Mouse (Mus musculus) ES-E14 (cell line): ENCODE results near the gene Tsks. TPM values are rescaled to one million over a fixed set of nuclear protein-coding genes. Genes with fewer than 3 reads are reported as not detected.

ENCODE experiments used
- DNase-seq: peaks from one replicate; pipeline ENCODE4 v3.0.0-alpha.2; 2013; ENCODE audit warnings: low read depth, low spot score
- H3K27ac ChIP-seq: 2 replicates; pipeline ENCODE4 v1.5.1; 2012; ENCODE audit warnings: low read depth, mild to moderate bottlenecking, low read length, moderate library complexity, mixed read lengths; ENCODE audit not compliant: poor library complexity, insufficient read depth, severe bottlenecking
- H3K36me3 ChIP-seq: 2 replicates; pipeline ENCODE4 v1.6.1; 2012; ENCODE audit warnings: mild to moderate bottlenecking, low read length, moderate library complexity, mixed read lengths; ENCODE audit not compliant: control insufficient read depth, poor library complexity, insufficient read depth, severe bottlenecking
- H3K4me1 ChIP-seq, 2 experiments: fragments of 150-350 bp in 1 of 2; sonication (generic) in 1 of 2; 2 replicates each; pipeline ENCODE4 v1.6.1; 2012; ENCODE audit warnings: low read length in 2 of 2, mild to moderate bottlenecking in 1 of 2, mixed read lengths in 1 of 2; ENCODE audit not compliant: control insufficient read depth in 2 of 2, insufficient read depth in 2 of 2, poor library complexity in 1 of 2
- H3K4me3 ChIP-seq, 2 experiments: fragments of 150-350 bp in 1 of 2; sonication (generic) in 1 of 2; 2 replicates each; pipeline ENCODE4 v1.5.1; 2012; ENCODE audit warnings: low read length in 2 of 2, low read depth in 1 of 2, mild to moderate bottlenecking in 1 of 2, mixed read lengths in 1 of 2; ENCODE audit not compliant: insufficient read depth in 1 of 2, poor library complexity in 1 of 2, severe bottlenecking in 1 of 2
- H3K9ac ChIP-seq: 2 replicates; pipeline ENCODE4 v1.6.1; 2012; ENCODE audit warnings: low read depth, mild to moderate bottlenecking, low read length, mixed read lengths; ENCODE audit not compliant: poor library complexity, insufficient read depth, severe bottlenecking
- H3K9me3 ChIP-seq: fragments of 150-350 bp; sonication (generic); 2 replicates; pipeline ENCODE4 v1.6.1; 2012; ENCODE audit warnings: low read depth, mild to moderate bottlenecking, low read length; ENCODE audit not compliant: control insufficient read depth, insufficient read depth
- CHD2 ChIP-seq: IDR thresholded peaks from 2 replicates; pipeline ENCODE4 v1.6.1; 2014; ENCODE audit warnings: mild to moderate bottlenecking, low read depth, low read length, inconsistent platforms
- HCFC1 ChIP-seq: IDR thresholded peaks from 2 replicates; pipeline ENCODE4 v1.6.1; 2012; ENCODE audit warnings: low read length, inconsistent platforms, borderline replicate concordance; ENCODE audit not compliant: insufficient read depth
- MAFK ChIP-seq: IDR thresholded peaks from 2 replicates; pipeline ENCODE4 v1.6.1; 2014; ENCODE audit warnings: mild to moderate bottlenecking, low read depth, low read length, inconsistent platforms; ENCODE audit not compliant: insufficient read depth
- ZC3H11A ChIP-seq: IDR thresholded peaks from 2 replicates; pipeline ENCODE4 v1.6.1; 2012; ENCODE audit warnings: low read depth, mild to moderate bottlenecking, inconsistent platforms, low read length, borderline replicate concordance
- ZNF384 ChIP-seq: IDR thresholded peaks from 2 replicates; pipeline ENCODE4 v1.6.1; 2012; ENCODE audit warnings: low read depth, low read length, inconsistent platforms
- in situ Hi-C, 2 experiments: fragments of 600-800 bp; cut with MboI; formaldehyde crosslinking; loops; one replicate each; pipeline ENCODE4 v1.15.1; 2025; ENCODE audit warnings: low sequenced_read_pairs in 2 of 2, inconsistent platforms in 1 of 2; ENCODE audit not compliant: unreplicated experiment in 2 of 2
- total RNA-seq: library from RNA; depleted of rRNA; stranded (reverse); fragments of 300-350 nt; gene quantifications from 2 replicates; pipeline ENCODE4 v1.2.3, GENCODE M21; 2012

Tsks gene
- total RNA-seq, 1 experiment: 0.49 TPM

DNA sequence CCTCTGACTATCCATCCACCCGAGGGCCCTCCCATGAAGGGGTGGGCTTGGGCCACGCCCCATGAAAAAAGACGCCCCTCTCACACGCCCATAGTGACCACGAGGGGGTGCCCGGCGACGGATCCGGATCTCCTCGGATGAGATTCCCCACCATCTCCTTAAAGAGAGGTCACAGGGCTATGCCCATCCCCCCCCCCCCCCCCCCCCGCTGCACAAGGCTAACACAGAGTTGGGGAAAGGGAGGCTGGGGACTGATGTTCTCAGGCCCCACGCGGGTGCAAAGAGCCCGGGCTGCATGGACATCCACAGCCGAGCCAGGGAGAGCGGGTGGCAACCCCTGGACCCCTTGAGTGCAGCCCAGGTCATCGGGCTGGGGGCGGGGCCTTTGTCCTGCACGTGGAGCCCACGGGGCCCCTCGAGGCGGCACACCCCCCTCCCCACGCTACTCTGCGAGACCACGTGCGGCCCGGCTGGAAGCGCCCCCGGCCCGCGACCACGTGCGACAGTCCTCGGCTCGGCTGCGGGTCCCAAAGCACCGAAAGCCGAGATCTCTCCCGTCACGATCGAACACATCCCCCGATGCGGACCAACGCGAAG, 42.7 kb downstream of the Tsks start:
- Histone ChIP-seq H3K27ac (peak overlapping the region; percentile 92), H3K9ac (peak overlapping the region; percentile 99), H3K4me3 (peak overlapping the region; percentile 88 to 95), H3K4me1 (peaks cover 3 to 16% of the 10 kb centered on the region in 2 experiments; a peak in 3 of 4 replicates), H3K9me3 (no peaks in the 10 kb centered on the region), H3K36me3 (peaks cover 32% of the 10 kb centered on the region)
- TF ChIP-seq ZNF384: no peak
- TF ChIP-seq HCFC1: peak; percentile 60; the same call in 1 of the 2 replicates
- peak; percentile 46; the same call in 1 of the 2 replicates for TF ChIP-seq CHD2
- no peak for DNase-seq
- in situ Hi-C loops: no loop called here

- peak within 1 kb of the TSS; percentile 88 to 95 for H3K4me3 ChIP-seq
- peak within 1 kb of the TSS; percentile 92 for H3K27ac ChIP-seq
- in situ Hi-C loops: no loop called here
- H3K36me3 ChIP-seq: peaks cover 27% of the 10 kb centered on the region
- H3K9ac ChIP-seq: peak within 1 kb of the TSS; percentile 99
- H3K9me3 ChIP-seq: no peaks in the 10 kb centered on the region
- peak; percentile 97 for TF ChIP-seq CHD2
- no peak for TF ChIP-seq ZNF384
- TF ChIP-seq HCFC1: peak; percentile 16; the same call in 1 of the 2 replicates
- no peak for TF ChIP-seq ZC3H11A
- TF ChIP-seq MAFK: no peak
- H3K4me1 ChIP-seq: peaks cover 3 to 16% of the 10 kb centered on the region in 2 experiments; a peak in 3 of 4 replicates
- peak; percentile 97 for DNase-seq
Observed at GRCm38 (mm10) chr7:44986192-44986878, 43.3 kb downstream of the Tsks start, which contains the start of gene Prmt1. Prmt1 (minus strand) TSS chr7:44986568.

- peaks cover 25% of the 10 kb centered on the region for H3K36me3 ChIP-seq
- peak overlapping the region; percentile 84 to 90 for H3K4me3 ChIP-seq
- H3K9ac ChIP-seq: peak overlapping the region; percentile 92
- no peak for TF ChIP-seq CHD2
- no peak for TF ChIP-seq ZC3H11A
- TF ChIP-seq ZNF384: no peak
- TF ChIP-seq HCFC1: no peak
- TF ChIP-seq MAFK: no peak
- no peak for DNase-seq
- H3K27ac ChIP-seq: peak overlapping the region; percentile 92
- H3K9me3 ChIP-seq: no peaks in the 10 kb centered on the region
- H3K4me1 ChIP-seq: peaks cover 3 to 13% of the 10 kb centered on the region in 2 experiments; a peak in 3 of 4 replicates
- in situ Hi-C loops: no loop called here
Observed at GRCm38 (mm10) chr7:44986879-44987718, 44.1 kb downstream of the Tsks start.

DNA sequence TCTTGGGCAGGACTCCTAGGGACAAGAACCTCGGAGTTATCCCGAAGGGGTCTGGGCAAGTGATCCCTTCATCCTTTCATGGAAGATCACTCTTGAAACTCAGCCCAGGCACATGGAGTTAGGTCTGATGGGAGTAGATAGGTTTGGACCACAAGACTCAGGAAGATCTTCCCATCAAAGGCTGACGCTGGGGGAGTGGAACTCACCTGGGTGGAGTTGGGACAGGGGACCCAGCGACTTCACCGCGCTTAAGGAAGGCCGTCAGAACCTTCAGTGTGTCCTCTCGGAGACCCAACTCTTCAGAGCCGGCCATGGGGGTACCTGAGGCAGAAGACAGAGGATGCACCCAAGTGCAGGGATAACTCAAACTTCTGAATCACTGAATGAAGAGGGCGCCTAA, 53.7 kb downstream of the Tsks start:
- H3K9me3 ChIP-seq: no peaks in the 10 kb centered on the region
- H3K4me1 ChIP-seq: peaks cover 2 to 14% of the 10 kb centered on the region in 2 experiments; a peak in 1 of 4 replicates
- H3K9ac ChIP-seq: peak overlapping the region; percentile 78
- H3K36me3 ChIP-seq: peaks cover 40% of the 10 kb centered on the region
- peak overlapping the region; percentile 85 to 92 for H3K4me3 ChIP-seq
- in situ Hi-C loops: no loop called here
- TF ChIP-seq MAFK (no peak), ZC3H11A (no peak), ZNF384 (no peak), HCFC1 (no peak), CHD2 (no peak)
- DNase-seq: no peak
- no peak overlapping the region for H3K27ac ChIP-seq
